Mouse (Mus musculus): ENCODE results near the gene Gm10972. TPM values are rescaled to one million over a fixed set of nuclear protein-coding genes. Genes with fewer than 3 reads are reported as not detected.
A peak's percentile ranks its signal among the peaks of the same experiment; 100 is the strongest.
"Not testable (repeated sequence)": the region's sequence is repeated elsewhere in the genome, so short reads cannot be mapped to it uniquely, and the experiment has no call there.

The Gm10972 gene
- polyA plus RNA-seq, 1 experiment from 2014 or later = not detected

DNA sequence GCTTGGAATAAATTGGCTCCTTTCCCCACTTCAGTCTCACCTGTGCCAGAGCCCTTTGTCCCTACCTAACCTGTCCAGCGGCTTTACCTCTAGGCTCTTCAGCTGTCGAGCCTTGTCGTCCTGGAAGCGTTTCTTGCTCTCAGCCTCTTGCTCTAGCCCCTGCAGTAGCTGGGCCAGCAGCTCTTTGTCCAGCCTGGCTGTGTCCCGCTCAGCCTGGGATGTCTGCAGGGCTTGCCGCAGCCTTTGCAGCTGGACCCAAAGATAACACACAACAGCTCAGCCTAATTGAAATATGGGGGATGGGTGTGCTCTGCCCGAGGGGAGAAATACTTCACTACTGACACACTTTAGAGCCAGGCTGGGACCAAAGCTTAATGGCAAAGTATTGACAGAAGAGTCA is 23.0 kb downstream of the Gm10972 start:
- not testable (repeated sequence) for H3K27ac ChIP-seq (replicated peaks); H3K9me3 ChIP-seq; H3K4me1 ChIP-seq; H3K27me3 ChIP-seq (replicated peaks; ENCODE audit: low read depth, poor library complexity, severe bottlenecking); H3K36me3 ChIP-seq (replicated peaks); H3K4me3 ChIP-seq
- WGBS = 32% methylated on average over 7 of the region's 7 CpGs
- peak; percentile 30 for DNase-seq (ENCODE audit: low spot score)

DNA sequence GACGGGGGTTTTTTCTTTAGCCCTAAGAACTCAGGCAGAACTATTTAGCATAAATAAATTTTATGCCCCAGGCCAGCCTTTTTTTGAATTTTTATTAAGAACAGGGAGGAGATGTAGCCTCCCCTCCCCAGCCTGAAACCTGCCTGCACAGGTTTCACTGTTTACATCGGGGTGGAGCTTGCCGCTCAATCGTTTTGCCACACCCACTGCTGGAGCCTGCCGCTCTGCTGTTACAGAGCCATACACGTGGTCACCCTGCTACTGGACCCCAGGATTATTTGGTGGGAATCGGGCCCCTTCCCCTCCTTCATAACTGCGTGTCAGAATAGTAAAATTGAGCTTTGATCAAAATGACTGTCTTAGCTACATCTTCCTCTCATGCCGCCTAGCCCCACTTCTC is 32.2 kb downstream of the Gm10972 start:
- H3K4me3 ChIP-seq; H3K27ac ChIP-seq (replicated peaks); H3K36me3 ChIP-seq (replicated peaks); H3K9me3 ChIP-seq; H3K4me1 ChIP-seq; H3K27me3 ChIP-seq (replicated peaks; ENCODE audit: low read depth, poor library complexity, severe bottlenecking); DNase-seq (ENCODE audit: low spot score): not testable (repeated sequence)
- 86% methylated on average over 9 of the region's 9 CpGs for WGBS

- H3K4me3 ChIP-seq = no peak overlapping the region
These were observed 36.5 kb downstream of the Gm10972 start for GRCm38 (mm10) chr3:94679351-94679841.

DNA sequence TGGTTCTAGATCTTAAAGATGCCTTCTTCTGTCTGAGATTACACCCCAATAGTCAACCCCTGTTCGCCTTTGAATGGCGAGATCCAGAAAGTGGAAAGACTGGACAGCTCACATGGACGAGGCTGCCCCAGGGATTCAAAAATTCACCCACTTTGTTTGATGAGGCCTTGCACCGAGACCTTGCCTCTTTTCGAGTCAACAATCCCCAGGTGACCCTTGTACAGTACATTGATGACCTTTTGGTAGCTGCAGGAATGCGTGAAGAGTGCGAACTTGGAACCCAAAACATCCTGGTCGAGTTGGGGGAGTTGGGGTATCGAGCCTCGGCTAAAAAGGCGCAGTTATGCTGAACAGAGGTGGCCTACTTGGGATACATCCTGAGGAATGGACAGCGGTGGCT is 37.1 kb downstream of the Gm10972 start:
- not testable (repeated sequence) for H3K27me3 ChIP-seq (replicated peaks; ENCODE audit: low read depth, poor library complexity, severe bottlenecking); H3K36me3 ChIP-seq (replicated peaks); H3K4me3 ChIP-seq; H3K9me3 ChIP-seq; H3K4me1 ChIP-seq; H3K27ac ChIP-seq (replicated peaks); DNase-seq (ENCODE audit: low spot score)
- WGBS = 93% methylated on average over 12 of the region's 12 CpGs

More at GRCm38 (mm10) chr3:94679351-94679841, 36.5 kb downstream of the Gm10972 start:
- Histone ChIP-seq H3K36me3 (replicated peaks) (no peaks in the 10 kb centered on the region), H3K27me3 (replicated peaks; ENCODE audit: low read depth, poor library complexity, severe bottlenecking) (no peaks in the 10 kb centered on the region), H3K27ac (replicated peaks) (no peak overlapping the region), H3K9me3 (no peaks in the 10 kb centered on the region), H3K4me1 (no peaks in the 10 kb centered on the region)
- WGBS = 71% methylated on average over 8 of the region's 8 CpGs
- DNase-seq (ENCODE audit: low spot score) = no peak

DNA sequence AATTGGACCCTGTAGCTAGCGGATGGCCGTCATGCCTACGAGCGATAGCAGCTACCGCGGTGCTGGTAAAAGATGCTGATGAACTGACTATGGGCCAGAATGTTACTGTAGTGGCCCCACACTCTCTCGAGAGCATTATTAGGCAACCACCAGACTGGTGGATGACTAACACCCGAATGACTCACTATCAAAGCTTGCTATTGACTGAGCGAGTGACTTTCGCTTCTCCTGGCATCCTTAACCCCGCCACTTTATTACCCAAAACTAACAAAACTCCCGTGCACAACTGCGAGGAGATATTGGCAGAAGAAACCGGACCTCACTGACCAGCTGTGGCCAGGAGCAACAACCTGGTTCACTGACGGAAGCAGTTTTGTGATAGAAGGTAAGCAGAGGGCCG is 37.9 kb downstream of the Gm10972 start:
- DNase-seq (ENCODE audit: low spot score) = no peak
- Histone ChIP-seq H3K4me1 (no peaks in the 10 kb centered on the region), H3K9me3 (no peaks in the 10 kb centered on the region), H3K4me3 (no peak overlapping the region), H3K27ac (replicated peaks) (no peak overlapping the region), H3K36me3 (replicated peaks) (no peaks in the 10 kb centered on the region), H3K27me3 (replicated peaks; ENCODE audit: low read depth, poor library complexity, severe bottlenecking) (no peaks in the 10 kb centered on the region)
- WGBS = 94% methylated on average over 16 of the region's 16 CpGs

- no peak for DNase-seq (ENCODE audit: low spot score)
- Histone ChIP-seq H3K9me3 (no peaks in the 10 kb centered on the region), H3K4me1 (no peaks in the 10 kb centered on the region), H3K36me3 (replicated peaks) (no peaks in the 10 kb centered on the region), H3K4me3 (no peak overlapping the region), H3K27ac (replicated peaks) (no peak overlapping the region), H3K27me3 (replicated peaks; ENCODE audit: low read depth, poor library complexity, severe bottlenecking) (no peaks in the 10 kb centered on the region)
- WGBS = 87% methylated on average over 6 of the region's 6 CpGs
These were observed 40.7 kb downstream of the Gm10972 start for GRCm38 (mm10) chr3:94683646-94684045.

DNA sequence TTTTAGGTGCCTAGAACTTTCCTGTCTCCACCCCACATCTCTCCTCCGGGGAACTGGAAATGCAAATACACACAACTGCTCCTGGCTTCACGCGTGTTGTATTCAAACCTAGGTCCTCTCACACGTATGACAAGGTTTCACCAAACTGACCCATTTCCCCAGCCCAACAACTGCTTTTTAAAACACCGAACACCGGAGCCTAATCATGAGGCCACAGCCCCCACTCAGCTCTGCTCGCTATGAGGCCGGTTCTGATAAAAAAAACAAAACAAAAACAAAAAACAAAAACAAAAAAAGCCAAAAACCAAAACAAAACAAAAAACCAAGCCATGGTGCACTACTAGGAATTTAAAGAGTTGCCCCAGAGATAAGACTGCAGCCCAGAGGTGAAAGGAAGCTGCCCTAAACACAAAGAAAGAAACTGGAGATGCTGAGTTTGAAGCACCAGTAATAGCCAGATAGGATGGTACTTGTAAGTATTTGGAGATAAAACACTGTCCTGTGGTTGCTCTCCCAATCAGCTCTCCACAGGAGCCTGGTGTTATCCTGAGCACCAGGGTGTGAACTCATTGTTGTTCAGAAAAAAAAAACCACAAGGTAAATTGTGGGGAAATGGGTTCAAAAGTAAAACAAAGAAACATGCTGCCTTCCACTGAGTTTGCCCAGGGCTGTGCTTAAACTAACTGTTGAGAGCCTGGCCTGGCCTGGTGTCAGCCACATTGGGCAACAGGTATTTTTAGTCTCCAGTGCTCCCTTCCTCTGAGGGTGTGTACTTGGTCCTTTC is 43.3 kb downstream of the Gm10972 start:
- not testable (repeated sequence) for H3K27me3 ChIP-seq (replicated peaks; ENCODE audit: low read depth, poor library complexity, severe bottlenecking); DNase-seq (ENCODE audit: low spot score); H3K9me3 ChIP-seq; H3K36me3 ChIP-seq (replicated peaks); H3K4me1 ChIP-seq; H3K4me3 ChIP-seq; H3K27ac ChIP-seq (replicated peaks)
- whole genome bisulfite sequencing = 88% methylated on average over 8 of the region's 8 CpGs

DNA sequence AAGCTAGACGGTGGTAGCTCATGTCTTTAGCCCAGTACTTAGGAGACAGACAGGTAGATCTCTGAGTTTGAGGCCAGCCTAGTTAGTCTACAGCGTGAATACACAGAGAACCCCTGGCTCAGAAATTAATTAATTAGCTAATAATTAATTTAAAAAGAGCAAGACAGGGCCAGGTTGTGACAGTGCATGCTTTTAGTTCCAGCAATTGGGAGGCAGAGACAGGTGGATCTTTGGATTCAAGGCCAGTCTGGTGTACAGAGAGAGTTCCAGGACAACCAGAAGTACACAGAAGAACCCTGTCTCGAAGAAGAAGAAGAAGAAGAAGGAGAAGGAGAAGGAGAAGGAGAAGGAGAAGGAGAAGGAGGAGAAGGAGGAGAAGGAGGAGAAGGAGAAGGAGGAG is 45.8 kb downstream of the Gm10972 start:
- not testable (repeated sequence) for DNase-seq (ENCODE audit: low spot score)

DNA sequence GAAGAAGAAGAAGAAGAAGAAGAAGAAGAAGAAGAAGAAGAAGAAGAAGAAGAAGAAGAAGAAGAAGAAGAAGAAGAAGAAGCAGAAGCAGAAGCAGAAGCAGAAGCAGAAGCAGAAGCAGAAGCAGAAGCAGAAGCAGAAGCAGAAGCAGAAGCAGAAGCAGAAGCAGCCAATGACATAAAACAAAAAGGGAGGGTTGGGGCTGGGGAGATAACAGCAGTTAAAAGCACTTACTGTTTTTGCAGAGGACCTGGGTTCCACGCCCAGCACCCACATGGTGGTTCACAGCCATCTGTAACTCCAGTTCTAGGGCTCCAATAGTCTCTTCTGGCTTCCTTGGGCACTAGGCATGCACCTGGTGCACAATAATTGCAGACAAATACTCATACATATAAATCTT is 46.3 kb downstream of the Gm10972 start:
- H3K4me3 ChIP-seq; H3K27me3 ChIP-seq (replicated peaks; ENCODE audit: low read depth, poor library complexity, severe bottlenecking); H3K9me3 ChIP-seq: not testable (repeated sequence)

More for the DNA sequence above, 45.8 kb downstream of the Gm10972 start:
- H3K4me1 ChIP-seq = peaks cover 11% of the 10 kb centered on the region
- H3K27ac ChIP-seq (replicated peaks); H3K9me3 ChIP-seq; H3K36me3 ChIP-seq (replicated peaks); H3K4me3 ChIP-seq; H3K27me3 ChIP-seq (replicated peaks; ENCODE audit: low read depth, poor library complexity, severe bottlenecking): not testable (repeated sequence)
- 87% methylated on average over 3 of the region's 3 CpGs for WGBS

GRCm38 (mm10) chr3:94690162-94690561 is 47.2 kb downstream of the Gm10972 start:
- 60% methylated on average over 6 of the region's 6 CpGs for WGBS
- H3K4me3 ChIP-seq; H3K27me3 ChIP-seq (replicated peaks; ENCODE audit: low read depth, poor library complexity, severe bottlenecking); H3K36me3 ChIP-seq (replicated peaks); DNase-seq (ENCODE audit: low spot score); H3K27ac ChIP-seq (replicated peaks); H3K9me3 ChIP-seq: not testable (repeated sequence)
- peaks cover 12% of the 10 kb centered on the region for H3K4me1 ChIP-seq

More for the DNA sequence above, 46.3 kb downstream of the Gm10972 start:
- peaks cover 12% of the 10 kb centered on the region for H3K4me1 ChIP-seq
- DNase-seq (ENCODE audit: low spot score); H3K36me3 ChIP-seq (replicated peaks); H3K27ac ChIP-seq (replicated peaks): not testable (repeated sequence)
- 72% methylated on average over 1 of the region's 1 CpGs for WGBS

GRCm38 (mm10) chr3:94690616-94691247 is 47.8 kb downstream of the Gm10972 start:
- Histone ChIP-seq H3K36me3 (replicated peaks) (no peaks in the 10 kb centered on the region), H3K27ac (replicated peaks) (no peak overlapping the region), H3K27me3 (replicated peaks; ENCODE audit: low read depth, poor library complexity, severe bottlenecking) (no peaks in the 10 kb centered on the region), H3K4me1 (peaks cover 12% of the 10 kb centered on the region), H3K9me3 (no peaks in the 10 kb centered on the region), H3K4me3 (no peak overlapping the region)
- no peak for DNase-seq (ENCODE audit: low spot score)

GRCm38 (mm10) chr3:94691694-94692093 is 48.8 kb downstream of the Gm10972 start:
- not testable (repeated sequence) for H3K27me3 ChIP-seq (replicated peaks; ENCODE audit: low read depth, poor library complexity, severe bottlenecking); H3K9me3 ChIP-seq; H3K4me3 ChIP-seq; H3K27ac ChIP-seq (replicated peaks); DNase-seq (ENCODE audit: low spot score); H3K36me3 ChIP-seq (replicated peaks)
- H3K4me1 ChIP-seq = peaks cover 12% of the 10 kb centered on the region
- WGBS = 89% methylated on average over 4 of the region's 4 CpGs

All from embryonic facial prominence, embryonic 10.5 days (tissue).